Comparison of ENCODE assay signal across 18 mouse cellular contexts in genomic region chr8:46628645-46629044, GRCm38 (mm10).
"Had no signal": no experiment of that assay in that cellular context is flagged by ENCODE, and none has a peak within 500 bp of the region (broad histone marks: within the 10 kb centered on the region; RNA-seq: fewer than 3 reads in every experiment).

No protein-coding gene starts in this region.

- DNase-seq: kidney, postnatal 10 days; kidney, postnatal 36 days; layer of hippocampus, postnatal 36 days; left cerebral cortex, postnatal 4 days; liver, postnatal 0 days; lung, embryonic 14.5 days; right cerebral cortex, postnatal 4 days; thymus, postnatal 25 days had no signal

- H3K9me3 ChIP-seq: limb, embryonic 12.5 days; limb, embryonic 15.5 days; midbrain, embryonic 10.5 days; midbrain, embryonic 13.5 days; stomach, embryonic 15.5 days had no signal

- H3K4me3 ChIP-seq: left cerebral cortex, adult 2 months; limb, embryonic 12.5 days; limb, embryonic 15.5 days; midbrain, embryonic 10.5 days; midbrain, embryonic 13.5 days; myocyte; stomach, embryonic 15.5 days had no signal

- ATAC-seq: intestine, postnatal 0 days; liver, postnatal 0 days; lung, postnatal 0 days; midbrain, embryonic 13.5 days; midbrain, embryonic 16.5 days had no signal

- H3K4me1 ChIP-seq: limb, embryonic 15.5 days; midbrain, embryonic 10.5 days; midbrain, embryonic 13.5 days had no signal

- H3K27me3 ChIP-seq: limb, embryonic 12.5 days; limb, embryonic 15.5 days; midbrain, embryonic 13.5 days; stomach, embryonic 15.5 days had no signal
